Mouse (Mus musculus) olfactory bulb, adult 2 months (tissue): Measurements from ENCODE around the gene Glb1. TPM values are rescaled to one million over a fixed set of nuclear protein-coding genes. Genes with fewer than 3 reads are reported as not detected.
A peak's percentile ranks its signal among the peaks of the same experiment; 100 is the strongest.

ENCODE experiments used
- H3K27ac ChIP-seq: fragments of 200-500 bp; 2 replicates; pipeline ENCODE4 v1.5.1; 2012; ENCODE audit warnings: low read depth, low read length; ENCODE audit not compliant: insufficient read depth
- H3K4me1 ChIP-seq: fragments of 200-500 bp; 2 replicates; pipeline ENCODE4 v1.6.1; 2012; ENCODE audit warnings: low read length; ENCODE audit not compliant: control insufficient read depth, insufficient read depth
- H3K4me3 ChIP-seq: fragments of 200-500 bp; 2 replicates; pipeline ENCODE4 v1.5.1; 2012; ENCODE audit warnings: mild to moderate bottlenecking, low read depth, low read length, moderate library complexity; ENCODE audit not compliant: insufficient read depth
- CTCF ChIP-seq: fragments of 200-500 bp; IDR thresholded peaks from 2 replicates; pipeline ENCODE4 v1.5.1; 2012; ENCODE audit warnings: low read depth, mild to moderate bottlenecking, low read length, moderate library complexity; ENCODE audit not compliant: insufficient read depth
- POLR2A ChIP-seq: fragments of 200-500 bp; IDR thresholded peaks from 2 replicates; pipeline ENCODE4 v1.6.1; 2012; ENCODE audit warnings: mild to moderate bottlenecking, low read depth, low read length, moderate library complexity; ENCODE audit not compliant: insufficient read depth
- WGBS: fragments of 180-500 bp; shearing (Covaris S2); methylation state at CpG from one replicate; pipeline ENCODE4 v1.1.7; 2018; 5-methylcytosine and 5-hydroxymethylcytosine counted together
- polyA plus RNA-seq: library from polyadenylated mRNA; stranded (reverse); fragments of >200 nt; gene quantifications from 2 replicates; pipeline ENCODE4 v1.2.4, GENCODE M21; 2012; ENCODE audit warnings: low replicate concordance; ENCODE audit not compliant: missing spikeins, insufficient read depth, insufficient read length

Glb1 gene
- polyA plus RNA-seq, 1 experiment, result not detected

GRCm38 (mm10) chr9:114382936-114383710, 17.8 kb upstream of the Glb1 start:
- Histone ChIP-seq H3K27ac (no peak overlapping the region), H3K4me1 (no peaks in the 10 kb centered on the region), H3K4me3 (no peak overlapping the region)
- TF ChIP-seq CTCF, result no peak
- TF ChIP-seq POLR2A, result no peak
- 91% methylated on average over 17 of the region's 17 CpGs for WGBS

DNA sequence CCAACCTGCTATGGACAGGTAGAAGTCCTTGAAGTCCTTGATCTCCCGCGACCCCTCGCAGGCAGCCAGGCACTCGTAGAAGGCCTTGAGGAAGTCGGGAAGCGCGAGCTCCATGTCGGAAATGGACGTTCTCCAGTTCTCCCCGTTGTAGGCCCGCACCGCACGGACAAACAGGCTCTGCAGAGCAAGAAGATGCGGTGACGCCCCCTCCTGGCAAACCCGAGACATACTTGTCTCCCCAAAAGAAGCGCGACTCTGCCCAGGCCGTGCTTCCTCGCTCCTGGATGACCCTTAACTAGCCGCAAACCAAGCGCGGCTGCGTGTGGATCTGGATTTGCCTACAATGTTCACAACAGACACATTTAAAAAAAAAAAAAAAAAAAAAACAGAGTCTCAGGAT, 16.2 kb upstream of the Glb1 start:
- no peak overlapping the region for H3K4me3 ChIP-seq
- H3K27ac ChIP-seq, result no peak overlapping the region
- no peak for TF ChIP-seq CTCF
- TF ChIP-seq POLR2A, result no peak
- H3K4me1 ChIP-seq, result no peaks in the 10 kb centered on the region
- 93% methylated on average over 24 of the region's 24 CpGs for WGBS

DNA sequence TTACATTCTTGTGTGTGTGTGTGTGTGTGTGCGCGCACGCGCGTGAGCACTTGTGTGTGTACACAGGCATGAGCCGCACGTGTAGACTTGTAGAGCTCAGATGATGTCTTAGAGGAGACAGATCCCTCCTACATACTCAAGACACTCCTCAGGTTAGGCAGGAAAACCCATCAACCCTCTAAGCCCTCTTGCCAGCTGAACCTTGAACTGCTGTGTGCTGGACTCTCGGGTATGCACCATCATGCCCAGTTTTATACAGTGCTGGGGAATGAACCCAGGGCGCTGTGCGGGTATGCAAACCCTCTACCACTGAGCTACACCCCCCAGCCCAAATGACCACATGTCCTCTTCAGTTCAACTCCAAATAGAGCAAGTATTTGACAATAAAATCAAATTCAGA, 15.7 kb upstream of the Glb1 start:
- TF ChIP-seq CTCF (no peak), POLR2A (no peak)
- Histone ChIP-seq H3K4me1 (no peaks in the 10 kb centered on the region), H3K4me3 (no peak overlapping the region), H3K27ac (no peak overlapping the region)
- 94% methylated on average over 10 of the region's 10 CpGs for WGBS

- WGBS, result 76% methylated on average over 6 of the region's 6 CpGs
- 0 out of 2 replicates have a peak, but pooled peaks cover 3% of the 10 kb centered on the region for H3K4me1 ChIP-seq
Observed at GRCm38 (mm10) chr9:114387086-114387485, 13.8 kb upstream of the Glb1 start.

GRCm38 (mm10) chr9:114388288-114388687, 12.6 kb upstream of the Glb1 start:
- Histone ChIP-seq H3K4me1 (0 out of 2 replicates have a peak, but pooled peaks cover 3% of the 10 kb centered on the region), H3K27ac (no peak overlapping the region), H3K4me3 (no peak overlapping the region)
- 87% methylated on average over 8 of the region's 8 CpGs for WGBS
- TF ChIP-seq POLR2A, result no peak
- TF ChIP-seq CTCF, result no peak

More at GRCm38 (mm10) chr9:114387086-114387485, 13.8 kb upstream of the Glb1 start:
- TF ChIP-seq POLR2A, result no peak
- TF ChIP-seq CTCF, result no peak
- no peak overlapping the region for H3K4me3 ChIP-seq
- H3K27ac ChIP-seq, result no peak overlapping the region

DNA sequence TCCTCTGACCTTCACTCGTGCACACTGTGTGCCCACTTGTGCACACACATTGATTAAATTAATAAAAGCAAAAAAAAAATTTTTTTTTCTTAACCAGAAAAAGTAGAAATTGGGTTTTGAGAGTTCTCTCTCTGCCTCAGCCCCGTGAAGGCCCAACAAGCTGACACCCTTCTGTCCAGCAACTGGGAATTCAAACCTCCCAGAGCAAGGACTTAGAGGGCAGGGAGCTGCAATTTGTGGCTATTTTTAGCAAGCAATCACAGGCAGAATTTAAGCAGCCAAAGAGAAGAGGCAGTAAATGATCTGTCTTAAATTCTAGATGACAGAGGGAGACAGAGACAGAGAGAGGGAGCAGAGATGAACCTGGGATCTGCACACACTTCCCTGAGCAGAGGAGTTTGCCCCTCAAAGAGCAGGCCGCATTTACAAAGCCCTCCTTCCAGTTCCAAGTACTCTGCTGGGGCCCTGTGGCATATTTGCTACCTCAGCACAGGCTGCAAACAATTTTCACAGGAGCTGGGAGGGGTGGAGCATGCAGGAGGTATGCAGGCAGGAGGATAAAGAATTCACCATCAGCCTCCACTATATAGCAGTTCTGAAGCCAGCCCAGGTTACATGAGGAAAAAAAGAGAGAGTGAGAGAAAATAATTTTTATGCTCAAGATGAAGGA, 12.0 kb upstream of the Glb1 start:
- WGBS, result 79% methylated on average over 3 of the region's 3 CpGs
- TF ChIP-seq CTCF (no peak), POLR2A (no peak)
- Histone ChIP-seq H3K4me1 (0 out of 2 replicates have a peak, but pooled peaks cover 3% of the 10 kb centered on the region), H3K4me3 (no peak overlapping the region), H3K27ac (no peak overlapping the region)

GRCm38 (mm10) chr9:114389371-114389904, 11.4 kb upstream of the Glb1 start:
- WGBS, result 84% methylated on average over 8 of the region's 8 CpGs
- Histone ChIP-seq H3K27ac (no peak overlapping the region), H3K4me1 (0 out of 2 replicates have a peak, but pooled peaks cover 3% of the 10 kb centered on the region), H3K4me3 (peak overlapping the region; percentile 56; the same call in 1 of the 2 replicates)
- TF ChIP-seq CTCF (no peak; the same call in 1 of the 2 replicates), POLR2A (no peak)

DNA sequence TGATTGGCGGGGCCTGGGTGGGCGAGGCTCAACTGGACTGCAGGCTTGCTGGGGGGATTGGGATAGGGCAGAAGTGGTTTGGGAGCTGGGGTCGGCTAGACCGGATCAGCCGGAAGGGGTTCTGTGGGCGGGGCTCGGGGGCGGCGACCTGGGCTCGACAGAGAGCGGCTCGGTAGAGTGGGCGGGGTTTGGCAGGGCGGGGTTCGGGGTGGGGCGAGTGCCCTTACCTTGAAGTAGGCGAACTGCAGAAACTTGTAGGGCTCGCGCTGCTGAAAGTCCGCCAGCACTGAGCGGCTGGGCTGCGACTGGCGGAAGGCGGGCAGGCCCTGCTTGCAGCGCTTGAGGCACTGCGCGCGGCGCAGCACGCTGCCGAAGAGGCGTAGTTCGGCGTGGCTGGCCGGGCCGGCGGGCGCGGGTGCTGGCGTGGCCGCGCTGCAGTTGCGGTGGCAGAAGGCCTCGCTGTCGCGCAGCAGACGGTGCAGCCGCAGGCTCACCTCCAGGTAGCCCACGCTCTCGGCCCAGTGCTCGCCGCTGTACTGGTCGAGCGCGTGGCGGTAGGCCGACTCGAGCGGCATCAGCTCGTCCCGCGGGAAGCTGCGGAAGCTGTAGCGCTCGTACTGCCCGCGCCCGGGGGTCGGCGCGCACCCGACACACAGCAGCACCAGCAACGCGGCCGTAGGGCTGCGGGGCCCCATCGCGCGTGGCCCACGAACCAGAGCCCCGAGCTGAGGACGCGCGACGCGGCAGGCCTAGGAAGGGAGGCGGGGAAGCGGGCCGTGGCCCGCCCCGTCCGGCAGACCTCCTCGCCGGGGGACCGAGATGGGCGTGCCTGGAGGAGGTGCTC, 10.7 kb upstream of the Glb1 start, which contains the start of gene Crtap:
Crtap (minus strand) TSS at position 771 of the 844 bp plus-strand sequence.
- no peak for TF ChIP-seq CTCF
- no peak for TF ChIP-seq POLR2A
- H3K4me3 ChIP-seq, result peak within 1 kb of the TSS; percentile 56
- 0 out of 2 replicates have a peak, but pooled peaks cover 3% of the 10 kb centered on the region for H3K4me1 ChIP-seq
- 2% methylated on average over 92 of the region's 96 CpGs for WGBS
- H3K27ac ChIP-seq, result no peak within 1 kb of the TSS
